In genomic region chr13:38586451-38586850, GRCm38 (mm10) we compare ENCODE assay signal across 21 mouse cellular contexts. TPM values are rescaled to one million over a fixed set of nuclear protein-coding genes. Genes with fewer than 3 reads are reported as not detected.
A peak's percentile ranks its signal among the peaks of the same experiment; 100 is the strongest.
DNase-seq lines count a peak whose midpoint lies in the region; ATAC-seq lines count a peak whose summit lies in the region.
"Had no signal": no experiment of that assay in that cellular context is flagged by ENCODE, and none has a peak within 500 bp of the region (broad histone marks: within the 10 kb centered on the region; RNA-seq: fewer than 3 reads in every experiment).

No protein-coding gene starts in this region.

- peak; percentile 38; the same call in 1 of the 2 replicates for ATAC-seq in megakaryocyte, adult 5-6 weeks (ENCODE audit: poor library complexity, severe bottlenecking)
- 0 out of 2 replicates have a peak, but pooled peaks have one; percentile 30 for ATAC-seq in monocyte, adult 5-6 weeks (replicated peaks; ENCODE audit: insufficient number of reproducible peaks, low FRiP score, low TSS enrichment, poor library complexity, severe bottlenecking)
- ATAC-seq: activated CD4-positive, CD25-positive, alpha-beta regulatory T cell, adult 4 months; CD4-positive, CD25-positive, alpha-beta regulatory T cell, adult 4 months; Patski had no signal

- peak; percentile 21 for DNase-seq in 416B (ENCODE audit: low read depth)
- DNase-seq in natural killer cell, adult 2 months (ENCODE audit: low spot score in 2 of 2): peak; percentile 52 to 75
- DNase-seq in heart, adult 18-20 months: no peak
- DNase-seq in gastrocnemius, adult 18-20 months (ENCODE audit: low spot score): no peak
- DNase-seq in gastrocnemius, postnatal 36 days: no peak
- no peak for DNase-seq in retina, embryonic 14.5 days (ENCODE audit: low spot score)
- DNase-seq: adrenal gland, adult 2 months; adrenal gland, adult 8-10 months; adrenal gland, postnatal 10 days; adrenal gland, postnatal 14 days; adrenal gland, postnatal 25 days; adrenal gland, postnatal 36 days; B cell, adult 2 months; cerebellum, adult 11 months; cerebellum, adult 11-12 months; cerebellum, adult 18-20 months had no signal

- intact Hi-C loops in gastrocnemius, postnatal 36 days (cut with DNase I): no loop called here

RNA-seq across cellular contexts. Expression of gene Bloc1s5, which starts 48.5 kb away (rescaled TPM):
- 1.6 and 2.1 TPM in 2 replicates for total RNA-seq in megakaryocyte, adult 5-6 weeks (2015)
- total RNA-seq in megakaryocyte, adult 5-6 weeks (2017): 3.6 and 5.9 TPM in 2 replicates
- total RNA-seq in monocyte, adult 5-6 weeks (2017): 8.1 to 11.9 TPM (median 10.2 TPM) in 3 replicates
- 10 to 100 TPM; 12.7 to 13.0 TPM for total RNA-seq in heart, adult 18-20 months (2021)
- 1 to 10 TPM; 6.0 to 7.1 TPM for total RNA-seq in gastrocnemius, adult 18-20 months (2021)
- 1 to 10 TPM; 6.6 TPM for total RNA-seq in gastrocnemius, postnatal 36 days (2021)

RNA-seq across cellular contexts. Expression of gene Txndc5, which starts 57.8 kb away (rescaled TPM):
- 94.2 and 101 TPM in 2 replicates for total RNA-seq in megakaryocyte, adult 5-6 weeks (2015)
- 92.2 and 96.8 TPM in 2 replicates for total RNA-seq in megakaryocyte, adult 5-6 weeks (2017)
- 47.2 to 86.3 TPM (median 48.3 TPM) in 3 replicates for total RNA-seq in monocyte, adult 5-6 weeks (2017)
- 10 to 100 TPM; 34.0 to 35.4 TPM for total RNA-seq in heart, adult 18-20 months (2021)
- 10 to 100 TPM; 27.2 to 28.0 TPM for total RNA-seq in gastrocnemius, adult 18-20 months (2021)
- 10 to 100 TPM; 24.4 to 26.8 TPM for total RNA-seq in gastrocnemius, postnatal 36 days (2021)

Comparison
In these comparisons a context has a peak if more than half of its experiments do, and no peak if none do; other contexts are left out.
1. DNase-seq: peak in 416B (single experiment) and natural killer cell, adult 2 months (2 of 2); none in heart, adult 18-20 months (0 of 2), gastrocnemius, adult 18-20 months (single experiment), gastrocnemius, postnatal 36 days (0 of 2) and retina, embryonic 14.5 days (single experiment).